Mouse (Mus musculus): ENCODE data around the gene Aox1. TPM values are rescaled to one million over a fixed set of nuclear protein-coding genes. Genes with fewer than 3 reads are reported as not detected.

Aox1 gene
- total RNA-seq, 2 experiments from 2014 or later, result 0.97 to 1.1 TPM

- DNase-seq (ENCODE audit: extremely low spot score in 1 of 2, low spot score in 2 of 2), result no peak
- intact Hi-C loops (cut with DNase I), result no loop called here
These were observed 67.6 kb downstream of the Aox1 start for GRCm38 (mm10) chr1:58097338-58097737.

- DNase-seq (ENCODE audit: extremely low spot score in 1 of 2, low spot score in 2 of 2), result no peak
- intact Hi-C loops (cut with DNase I), result no loop called here
These were observed 69.4 kb downstream of the Aox1 start for GRCm38 (mm10) chr1:58099119-58099518.

GRCm38 (mm10) chr1:58101531-58102146, 71.9 kb downstream of the Aox1 start:
- intact Hi-C loops (cut with DNase I), result no loop called here
- DNase-seq (ENCODE audit: extremely low spot score in 1 of 2, low spot score in 2 of 2), result no peak

GRCm38 (mm10) chr1:58102494-58102893, 72.8 kb downstream of the Aox1 start:
- no peak for DNase-seq (ENCODE audit: extremely low spot score in 1 of 2, low spot score in 2 of 2)
- intact Hi-C loops (cut with DNase I), result no loop called here

GRCm38 (mm10) chr1:58105685-58106084, 76.0 kb downstream of the Aox1 start:
- intact Hi-C loops (cut with DNase I), result no loop called here
- DNase-seq (ENCODE audit: extremely low spot score in 1 of 2, low spot score in 2 of 2), result no peak

- intact Hi-C loops (cut with DNase I), result no loop called here
- DNase-seq (ENCODE audit: extremely low spot score in 1 of 2, low spot score in 2 of 2), result no peak
These were observed 77.3 kb downstream of the Aox1 start for GRCm38 (mm10) chr1:58107066-58107465.

- intact Hi-C loops (cut with DNase I), result no loop called here
- no peak for DNase-seq (ENCODE audit: extremely low spot score in 1 of 2, low spot score in 2 of 2)
These were observed 80.5 kb downstream of the Aox1 start for GRCm38 (mm10) chr1:58110241-58110640.

GRCm38 (mm10) chr1:58111315-58111714, 81.6 kb downstream of the Aox1 start:
- intact Hi-C loops (cut with DNase I), result no loop called here
- no peak for DNase-seq (ENCODE audit: extremely low spot score in 1 of 2, low spot score in 2 of 2)

GRCm38 (mm10) chr1:58112880-58113279, 83.1 kb downstream of the Aox1 start, which contains the start of gene Aox3:
Aox3 (plus strand) TSS chr1:58113130.
- intact Hi-C loops (cut with DNase I), result no loop called here
- peak; percentile 67 to 89 for DNase-seq (ENCODE audit: extremely low spot score in 1 of 2, low spot score in 2 of 2)

- no peak for DNase-seq (ENCODE audit: extremely low spot score in 1 of 2, low spot score in 2 of 2)
- intact Hi-C loops (cut with DNase I), result no loop called here
These were observed 83.7 kb downstream of the Aox1 start for GRCm38 (mm10) chr1:58113441-58113840.

GRCm38 (mm10) chr1:58114021-58114560, 84.4 kb downstream of the Aox1 start:
- intact Hi-C loops (cut with DNase I), result no loop called here
- DNase-seq (ENCODE audit: extremely low spot score in 1 of 2, low spot score in 2 of 2), result no peak

- intact Hi-C loops (cut with DNase I), result no loop called here
- DNase-seq (ENCODE audit: extremely low spot score in 1 of 2, low spot score in 2 of 2), result no peak
These were observed 85.1 kb downstream of the Aox1 start for GRCm38 (mm10) chr1:58114666-58115375.

GRCm38 (mm10) chr1:58118231-58118630, 88.5 kb downstream of the Aox1 start:
- intact Hi-C loops (cut with DNase I), result no loop called here

GRCm38 (mm10) chr1:58124901-58125300, 95.2 kb downstream of the Aox1 start:
- no peak for DNase-seq (ENCODE audit: extremely low spot score in 1 of 2, low spot score in 2 of 2)
- intact Hi-C loops (cut with DNase I), result no loop called here

More at GRCm38 (mm10) chr1:58118231-58118630, 88.5 kb downstream of the Aox1 start:
- DNase-seq (ENCODE audit: extremely low spot score in 1 of 2, low spot score in 2 of 2), result no peak

GRCm38 (mm10) chr1:58137891-58138290, 108.2 kb downstream of the Aox1 start:
- intact Hi-C loops (cut with DNase I), result no loop called here
- no peak for DNase-seq (ENCODE audit: extremely low spot score in 1 of 2, low spot score in 2 of 2)

- DNase-seq (ENCODE audit: extremely low spot score in 1 of 2, low spot score in 2 of 2), result no peak
- intact Hi-C loops (cut with DNase I), result no loop called here
These were observed 109.3 kb downstream of the Aox1 start for GRCm38 (mm10) chr1:58138986-58139385.

- intact Hi-C loops (cut with DNase I), result no loop called here
These were observed 110.9 kb downstream of the Aox1 start for GRCm38 (mm10) chr1:58140607-58141006.

GRCm38 (mm10) chr1:58144384-58145069, 114.8 kb downstream of the Aox1 start:
- intact Hi-C loops (cut with DNase I), result loop anchor here (2.0 kb wide), 1 partner anchor 720 kb away; no protein-coding TSS in a partner anchor
- peak; percentile 31 to 48 for DNase-seq (ENCODE audit: extremely low spot score in 1 of 2, low spot score in 2 of 2)

More at GRCm38 (mm10) chr1:58140607-58141006, 110.9 kb downstream of the Aox1 start:
- DNase-seq (ENCODE audit: extremely low spot score in 1 of 2, low spot score in 2 of 2), result no peak

GRCm38 (mm10) chr1:58146026-58146425, 116.3 kb downstream of the Aox1 start:
- DNase-seq (ENCODE audit: extremely low spot score in 1 of 2, low spot score in 2 of 2), result no peak
- intact Hi-C loops (cut with DNase I), result no loop called here
